Mouse (Mus musculus) frontal cortex, adult (tissue): ENCODE data around the gene Vopp1.

ENCODE experiments used
- ATAC-seq: cut with Nextera tagmentation; 2 replicates; pipeline ENCODE4 v1.9.2; 2017; ENCODE audit warnings: mild to moderate bottlenecking, moderate library complexity, mixed read lengths; ENCODE audit not compliant: low TSS enrichment

Vopp1 gene

DNA sequence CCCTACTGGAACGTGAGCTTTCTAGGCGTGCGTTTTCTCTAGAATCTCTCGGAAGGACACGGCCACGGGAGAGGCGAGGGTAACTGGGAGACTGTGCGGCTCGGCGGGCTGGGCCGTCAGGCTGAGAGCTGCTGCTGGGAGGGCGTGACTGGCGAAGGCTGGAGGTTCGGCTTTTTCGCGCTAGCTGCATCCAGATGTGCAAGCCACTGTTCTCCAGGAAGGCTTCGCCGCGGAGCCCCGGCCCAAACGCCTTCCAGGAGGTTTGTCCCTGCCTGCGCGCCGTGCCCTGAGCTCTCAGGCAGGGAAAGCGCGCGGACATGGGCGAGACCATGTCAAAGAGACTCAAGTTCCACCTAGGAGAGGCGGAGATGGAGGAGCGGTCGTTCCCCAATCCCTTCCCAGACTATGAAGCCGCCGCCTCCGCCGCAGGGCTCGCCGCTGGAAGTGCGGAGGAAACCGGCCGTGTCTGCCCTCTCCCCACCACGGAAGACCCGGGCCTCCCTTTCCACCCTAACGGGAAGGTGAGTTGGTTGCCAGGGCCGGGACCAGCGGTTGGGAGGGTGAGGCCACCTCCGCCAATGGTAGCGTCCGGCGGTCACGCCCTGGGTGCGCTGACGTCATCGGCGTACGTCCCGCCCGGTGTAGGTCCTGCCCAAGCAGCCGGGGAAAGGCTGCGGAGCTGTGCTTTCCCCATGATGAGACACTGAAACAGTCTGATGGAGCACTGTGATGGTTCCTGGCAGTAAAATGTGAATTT lies 122.0 kb downstream of the Vopp1 start:
- peak; percentile 87 for ATAC-seq

DNA sequence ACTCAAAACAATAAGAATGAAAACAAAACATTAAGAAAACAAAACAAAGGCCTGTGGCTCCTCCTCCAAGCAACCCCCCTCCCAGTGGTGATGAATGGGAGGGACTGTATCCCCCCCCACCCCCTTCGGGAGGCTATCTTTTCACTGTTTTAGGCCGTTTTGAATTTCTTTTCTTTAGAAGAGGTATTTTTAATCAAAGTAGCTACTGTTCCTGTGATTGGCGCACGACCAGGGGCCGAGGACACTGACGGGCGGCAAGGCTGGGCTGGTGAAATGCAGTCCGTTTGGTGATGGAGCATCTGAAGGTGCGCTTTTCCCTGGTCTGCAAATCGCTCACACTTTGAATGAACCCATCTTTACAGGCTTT lies 122.6 kb downstream of the Vopp1 start, which contains the start of gene Lancl2:
Gene Lancl2, plus strand, starts transcription at position 165 of the 367 bp plus-strand sequence.
- peak; percentile 21 for ATAC-seq

DNA sequence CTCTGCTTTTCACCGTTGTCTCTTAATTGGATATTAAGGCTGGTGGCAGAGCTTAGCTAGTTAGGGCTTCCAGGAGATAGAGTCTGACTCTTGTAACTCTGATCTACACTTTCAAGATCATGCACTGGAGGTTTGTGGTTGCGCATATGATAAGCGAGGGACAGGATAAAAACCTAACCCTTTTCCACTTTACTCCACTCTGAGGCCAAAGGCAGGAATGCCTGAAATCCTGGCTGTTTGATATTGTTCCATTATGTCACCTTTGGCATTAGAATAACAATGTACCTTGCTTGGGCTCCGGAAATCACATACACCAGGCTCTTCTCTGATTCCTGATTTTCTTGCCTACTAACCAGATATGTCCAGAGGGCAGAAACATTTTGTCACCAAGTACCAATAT lies 123.3 kb downstream of the Vopp1 start:
- ATAC-seq, result no peak

- ATAC-seq, result no peak
Measured at GRCm38 (mm10) chr6:57693116-57693515, 131.8 kb downstream of the Vopp1 start.

GRCm38 (mm10) chr6:57691467-57692261 lies 133.3 kb downstream of the Vopp1 start, which contains the start of gene Pyurf:
Gene Pyurf (minus strand): TSS chr6:57692078.
- peak; percentile 96 for ATAC-seq

DNA sequence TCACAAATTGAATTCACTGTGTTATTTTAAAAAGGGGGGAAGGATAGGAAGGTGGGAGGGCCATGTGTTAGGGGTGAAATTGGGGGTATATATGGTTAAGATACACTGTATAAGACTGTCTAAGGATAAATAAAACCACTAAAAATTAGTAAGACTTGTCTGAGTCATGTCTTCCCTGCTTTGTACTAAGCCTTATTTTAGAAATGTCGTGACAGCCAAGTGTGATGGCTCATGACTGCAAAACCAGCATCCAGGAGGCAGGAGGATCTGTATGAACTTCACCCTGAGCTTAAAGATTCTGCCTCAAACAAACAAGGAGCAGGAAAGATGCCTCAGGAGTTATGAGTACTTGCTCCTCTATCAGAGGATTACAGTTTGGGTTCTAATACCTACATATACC lies 140.8 kb downstream of the Vopp1 start:
- peak; percentile 98 for ATAC-seq
